Mouse (Mus musculus) mesoderm, embryonic 11.5 days (tissue): Measurements from ENCODE around the gene Cd47.

ENCODE experiments used
- DNase-seq: peaks from one replicate; pipeline ENCODE4 v3.0.0-alpha.2; 2012; ENCODE audit warnings: low read depth, low spot score

Gene Cd47

GRCm38 (mm10) chr16:49866617-49867016 lies 66.3 kb downstream of the Cd47 start:
- no peak for DNase-seq

- DNase-seq: no peak
These were observed 67.9 kb downstream of the Cd47 start for GRCm38 (mm10) chr16:49868278-49868677.

- DNase-seq: no peak
These were observed 73.6 kb downstream of the Cd47 start for GRCm38 (mm10) chr16:49873918-49874317.

- no peak for DNase-seq
These were observed 74.2 kb downstream of the Cd47 start for GRCm38 (mm10) chr16:49874546-49874945.

GRCm38 (mm10) chr16:49876291-49877030 lies 76.1 kb downstream of the Cd47 start:
- DNase-seq: no peak

GRCm38 (mm10) chr16:49877243-49877642 lies 76.9 kb downstream of the Cd47 start:
- DNase-seq: no peak

GRCm38 (mm10) chr16:49878051-49878450 lies 77.7 kb downstream of the Cd47 start:
- DNase-seq: no peak

- no peak for DNase-seq
These were observed 86.2 kb downstream of the Cd47 start for GRCm38 (mm10) chr16:49886403-49887066.

- no peak for DNase-seq
These were observed 87.0 kb downstream of the Cd47 start for GRCm38 (mm10) chr16:49887290-49887689.

GRCm38 (mm10) chr16:49887811-49888564 lies 87.7 kb downstream of the Cd47 start:
- no peak for DNase-seq

GRCm38 (mm10) chr16:49889031-49889655 lies 88.8 kb downstream of the Cd47 start:
- no peak for DNase-seq

- no peak for DNase-seq
These were observed 91.9 kb downstream of the Cd47 start for GRCm38 (mm10) chr16:49892252-49892651.

GRCm38 (mm10) chr16:49892945-49893344 lies 92.6 kb downstream of the Cd47 start:
- no peak for DNase-seq

- no peak for DNase-seq
These were observed 94.3 kb downstream of the Cd47 start for GRCm38 (mm10) chr16:49894624-49895023.

GRCm38 (mm10) chr16:49896132-49896531 lies 95.8 kb downstream of the Cd47 start:
- DNase-seq: no peak

GRCm38 (mm10) chr16:49901395-49901794 lies 101.1 kb downstream of the Cd47 start:
- DNase-seq: no peak

GRCm38 (mm10) chr16:49902083-49902482 lies 101.8 kb downstream of the Cd47 start:
- DNase-seq: no peak

- no peak for DNase-seq
These were observed 104.1 kb downstream of the Cd47 start for GRCm38 (mm10) chr16:49904248-49904930.

- DNase-seq: no peak
These were observed 104.7 kb downstream of the Cd47 start for GRCm38 (mm10) chr16:49905041-49905440.

- DNase-seq: no peak
These were observed 105.3 kb downstream of the Cd47 start for GRCm38 (mm10) chr16:49905601-49906001.

- DNase-seq: no peak
These were observed 105.7 kb downstream of the Cd47 start for GRCm38 (mm10) chr16:49906066-49906465.
